Mouse (Mus musculus): ENCODE measurements around the gene Kat5. TPM values are rescaled to one million over a fixed set of nuclear protein-coding genes. Genes with fewer than 3 reads are reported as not detected.
A peak's percentile ranks its signal among the peaks of the same experiment; 100 is the strongest.

The Kat5 gene
- polyA plus RNA-seq, 1 experiment from 2014 or later, result 60.1 TPM

DNA sequence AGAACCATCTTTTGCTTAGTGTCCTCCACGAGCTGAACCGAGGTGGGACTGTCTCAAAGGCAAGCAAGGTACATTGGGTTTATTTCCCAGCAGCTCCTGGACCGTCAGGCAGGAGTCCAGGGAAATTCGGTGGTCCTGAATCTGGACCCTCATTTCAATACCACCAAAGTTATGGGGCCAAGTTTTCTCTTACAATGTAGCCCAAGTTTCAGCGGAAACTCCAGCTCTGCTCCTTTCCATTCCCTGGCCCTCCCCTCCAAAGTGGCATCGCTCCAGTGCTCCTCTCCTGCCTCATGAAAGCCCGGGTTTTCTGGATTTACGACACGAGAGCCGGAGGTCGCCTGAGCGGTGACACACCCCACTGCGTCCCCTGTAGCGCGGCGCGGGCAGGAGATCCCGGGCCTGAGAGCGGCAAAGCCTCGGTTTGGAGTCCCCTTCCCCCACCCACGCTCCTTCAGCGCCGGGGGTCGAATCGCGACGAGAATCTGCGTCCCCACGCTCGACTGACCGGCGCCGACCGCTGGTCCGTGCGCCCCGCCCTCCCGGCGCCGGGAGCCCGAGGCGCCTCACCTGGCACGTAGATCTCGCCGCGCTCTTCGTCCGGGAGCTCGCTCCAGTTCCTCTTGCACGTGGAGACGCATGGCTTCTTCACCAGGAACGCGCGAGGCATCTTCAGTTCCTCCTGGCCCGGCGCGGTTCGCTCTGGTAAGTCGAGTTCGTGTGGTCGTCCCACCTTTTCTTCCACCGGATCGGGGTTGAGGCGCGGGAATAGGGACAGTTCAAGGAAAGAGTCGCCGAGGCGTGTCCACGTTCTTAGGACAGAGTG, 50.2 kb downstream of the Kat5 start:
- H3K27ac ChIP-seq, result no peak overlapping the region
- H3K9me3 ChIP-seq, result no peaks in the 10 kb centered on the region
- peak overlapping the region; percentile 80 for H3K4me2 ChIP-seq
- no peaks in the 10 kb centered on the region for H3K36me3 ChIP-seq
- H3K4me1 ChIP-seq (replicated peaks), result peaks cover 22% of the 10 kb centered on the region
- peak overlapping the region; percentile 41 for H3K4me3 ChIP-seq (replicated peaks)
- H3K27me3 ChIP-seq, result peaks cover 99% of the 10 kb centered on the region
- 1% methylated on average over 69 of the region's 69 CpGs for WGBS
- ATAC-seq (ENCODE audit: insufficient number of reproducible peaks, insufficient read depth, low FRiP score, low TSS enrichment, low read depth), result no peak
- H3K9ac ChIP-seq (replicated peaks), result peak overlapping the region; percentile 47

DNA sequence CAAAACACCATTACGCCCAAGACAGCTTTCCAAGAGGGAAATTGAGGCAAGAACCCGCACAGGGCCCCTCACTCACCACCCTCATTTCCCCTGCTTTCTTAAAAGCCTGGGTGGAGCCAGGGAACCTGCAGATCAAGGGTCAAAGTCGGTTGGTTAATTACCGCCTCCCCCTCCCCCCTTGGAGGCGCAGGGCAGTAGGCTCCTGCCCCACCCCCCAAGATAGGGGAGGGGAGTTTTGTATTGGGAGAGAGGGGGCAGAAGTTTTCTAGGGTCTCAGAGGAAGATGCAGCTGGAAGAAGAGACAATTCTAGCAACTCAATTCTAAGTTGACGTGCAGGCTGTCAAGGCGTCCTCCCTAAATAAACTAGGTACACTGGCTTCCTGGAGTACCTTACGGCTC, 50.8 kb downstream of the Kat5 start:
- Histone ChIP-seq H3K36me3 (no peaks in the 10 kb centered on the region), H3K4me1 (replicated peaks) (peaks cover 23% of the 10 kb centered on the region), H3K4me2 (peak overlapping the region; percentile 80; the same call in 1 of the 2 replicates), H3K9me3 (no peaks in the 10 kb centered on the region), H3K27me3 (peaks cover 94% of the 10 kb centered on the region), H3K9ac (replicated peaks) (no peak overlapping the region), H3K4me3 (replicated peaks) (peak overlapping the region; percentile 41), H3K27ac (no peak overlapping the region)
- ATAC-seq (ENCODE audit: insufficient number of reproducible peaks, insufficient read depth, low FRiP score, low TSS enrichment, low read depth), result no peak
- WGBS, result 12% methylated on average over 8 of the region's 8 CpGs

DNA sequence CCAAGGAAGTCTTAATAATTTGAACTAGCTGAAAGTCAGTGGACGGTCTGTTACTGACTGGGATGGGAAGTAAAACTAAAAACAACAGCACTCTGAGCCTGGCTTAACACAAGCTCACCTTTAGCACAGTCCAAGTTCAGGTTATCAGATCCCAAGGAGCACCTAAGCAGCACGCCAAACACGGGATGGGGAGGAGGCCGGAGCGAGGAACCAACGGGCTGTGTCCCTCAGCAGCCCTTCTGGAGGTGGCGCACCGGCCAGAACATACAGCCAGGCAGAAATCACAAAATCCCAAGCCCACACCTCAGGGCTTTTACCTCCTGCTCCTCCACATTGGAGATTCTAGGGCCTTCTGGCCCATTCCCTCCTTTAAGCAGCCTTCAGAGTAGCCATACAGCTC, 51.3 kb downstream of the Kat5 start:
- 0 out of 2 replicates have a peak overlapping the region, but pooled peaks have one; percentile 41 for H3K4me3 ChIP-seq (replicated peaks)
- no peak for ATAC-seq (ENCODE audit: insufficient number of reproducible peaks, insufficient read depth, low FRiP score, low TSS enrichment, low read depth)
- H3K36me3 ChIP-seq, result no peaks in the 10 kb centered on the region
- H3K4me1 ChIP-seq (replicated peaks), result peaks cover 28% of the 10 kb centered on the region
- H3K27me3 ChIP-seq, result peaks cover 94% of the 10 kb centered on the region
- 60% methylated on average over 8 of the region's 8 CpGs for WGBS
- no peak overlapping the region for H3K9ac ChIP-seq (replicated peaks)
- H3K9me3 ChIP-seq, result no peaks in the 10 kb centered on the region
- H3K27ac ChIP-seq, result no peak overlapping the region
- H3K4me2 ChIP-seq, result no peak overlapping the region

DNA sequence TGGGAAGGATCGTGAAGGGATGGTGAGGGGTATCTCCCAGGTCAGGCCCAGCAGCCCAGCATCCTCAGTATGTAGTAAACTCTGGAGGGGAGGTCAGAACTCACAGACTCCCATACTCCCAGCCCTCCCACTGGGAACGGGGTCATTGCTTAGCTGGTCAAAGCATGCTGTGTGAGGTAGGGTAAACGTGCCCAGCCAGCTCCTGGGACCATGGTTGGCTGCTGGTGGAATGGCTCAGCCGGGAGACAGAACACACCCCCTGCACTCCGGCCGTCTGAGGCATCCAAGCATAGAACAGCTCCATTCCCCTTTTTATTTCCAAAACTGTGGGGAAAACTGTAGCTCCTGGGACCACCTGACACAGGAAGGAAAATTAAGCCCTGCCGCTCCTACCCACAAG, 51.9 kb downstream of the Kat5 start:
- no peak overlapping the region for H3K4me3 ChIP-seq (replicated peaks)
- H3K9me3 ChIP-seq, result no peaks in the 10 kb centered on the region
- peaks cover 28% of the 10 kb centered on the region for H3K4me1 ChIP-seq (replicated peaks)
- H3K27ac ChIP-seq, result no peak overlapping the region
- WGBS, result 44% methylated on average over 7 of the region's 7 CpGs
- ATAC-seq (ENCODE audit: insufficient number of reproducible peaks, insufficient read depth, low FRiP score, low TSS enrichment, low read depth), result no peak
- peaks cover 93% of the 10 kb centered on the region for H3K27me3 ChIP-seq
- H3K36me3 ChIP-seq, result no peaks in the 10 kb centered on the region
- no peak overlapping the region for H3K4me2 ChIP-seq
- no peak overlapping the region for H3K9ac ChIP-seq (replicated peaks)

DNA sequence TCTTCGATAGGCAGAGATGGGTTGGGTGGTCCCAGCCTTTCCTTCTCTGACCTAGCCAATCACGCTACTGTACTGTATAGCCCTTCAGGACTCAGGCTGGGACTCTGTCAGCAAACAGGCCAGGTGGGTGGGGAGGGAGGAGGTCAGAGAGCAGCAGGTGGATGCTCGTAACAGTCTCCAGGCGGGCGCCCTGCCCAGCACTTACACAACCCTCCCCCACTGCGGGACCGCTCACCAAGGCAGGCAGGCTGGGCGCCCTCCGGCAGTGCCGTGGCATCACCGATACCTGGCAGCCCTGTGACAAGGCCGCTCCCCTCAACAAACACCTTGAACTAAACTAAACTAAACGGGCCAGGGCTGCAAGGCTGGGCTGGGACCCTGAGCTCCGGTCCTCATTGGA, 55.8 kb downstream of the Kat5 start:
- Histone ChIP-seq H3K4me3 (replicated peaks) (no peak overlapping the region), H3K9me3 (no peaks in the 10 kb centered on the region), H3K27me3 (peaks cover 57% of the 10 kb centered on the region), H3K4me1 (replicated peaks) (peaks cover 9% of the 10 kb centered on the region; the same call in 1 of the 2 replicates), H3K4me2 (no peak overlapping the region), H3K9ac (replicated peaks) (no peak overlapping the region), H3K36me3 (no peaks in the 10 kb centered on the region), H3K27ac (no peak overlapping the region)
- ATAC-seq (ENCODE audit: insufficient number of reproducible peaks, insufficient read depth, low FRiP score, low TSS enrichment, low read depth), result no peak
- 73% methylated on average over 14 of the region's 14 CpGs for WGBS

DNA sequence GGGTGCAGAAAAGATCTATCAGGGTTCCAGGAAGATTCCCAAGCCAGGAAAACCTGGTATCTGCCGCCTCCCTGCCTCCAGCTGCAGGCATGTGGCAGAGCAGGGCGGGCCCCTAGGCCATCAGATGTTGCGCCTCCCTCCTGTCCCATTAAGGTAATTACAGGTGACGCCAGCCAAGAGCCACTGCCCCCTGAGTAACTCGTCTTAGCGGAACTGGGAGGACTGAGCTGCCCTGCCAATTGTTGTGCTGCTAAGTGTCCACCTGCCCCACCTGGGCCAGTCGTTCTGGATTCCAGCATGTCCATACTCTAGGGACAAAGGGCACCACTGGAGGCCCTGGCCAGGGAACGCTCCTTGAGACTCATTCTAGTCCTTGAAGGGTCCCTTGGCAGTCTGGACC, 56.2 kb downstream of the Kat5 start:
- 0 out of 2 replicates have a peak overlapping the region, but pooled peaks have one; percentile 31 for H3K9ac ChIP-seq (replicated peaks)
- no peaks in the 10 kb centered on the region for H3K9me3 ChIP-seq
- H3K4me1 ChIP-seq (replicated peaks), result 0 out of 2 replicates have a peak, but pooled peaks cover 6% of the 10 kb centered on the region
- H3K27me3 ChIP-seq, result peaks cover 53% of the 10 kb centered on the region
- 43% methylated on average over 8 of the region's 8 CpGs for WGBS
- no peaks in the 10 kb centered on the region for H3K36me3 ChIP-seq
- H3K4me2 ChIP-seq, result no peak overlapping the region
- no peak for ATAC-seq (ENCODE audit: insufficient number of reproducible peaks, insufficient read depth, low FRiP score, low TSS enrichment, low read depth)
- no peak overlapping the region for H3K4me3 ChIP-seq (replicated peaks)
- H3K27ac ChIP-seq, result no peak overlapping the region

Other genes starting within 250 kb of the Kat5 start
- 68.6 and 73.5 TPM in 2 replicates for gene Eif1ad, start 243.5 kb downstream of the Kat5 start, polyA plus RNA-seq (2016; fragmentation: Nextera tagmentation; extraction: Ambion mirVana)
- 453 and 465 TPM in 2 replicates for gene Banf1, start 243.1 kb downstream of the Kat5 start, polyA plus RNA-seq (2016; fragmentation: Nextera tagmentation; extraction: Ambion mirVana)
- 111 and 118 TPM in 2 replicates for gene Sart1, start 221.5 kb downstream of the Kat5 start, polyA plus RNA-seq (2016; fragmentation: Nextera tagmentation; extraction: Ambion mirVana)
- 0.20 TPM in 2 replicates for gene Tsga10ip, start 207.7 kb downstream of the Kat5 start, polyA plus RNA-seq (2016; fragmentation: Nextera tagmentation; extraction: Ambion mirVana)
- 310 and 324 TPM in 2 replicates for gene Drap1, start 185.3 kb downstream of the Kat5 start, polyA plus RNA-seq (2016; fragmentation: Nextera tagmentation; extraction: Ambion mirVana)
- gene AI837181, start 185.1 kb downstream of the Kat5 start, polyA plus RNA-seq (2016; fragmentation: Nextera tagmentation; extraction: Ambion mirVana), result 65.0 and 69.1 TPM in 2 replicates
- gene Fosl1, start 162.7 kb downstream of the Kat5 start, polyA plus RNA-seq (2016; fragmentation: Nextera tagmentation; extraction: Ambion mirVana), result not detected in 2 replicates
- gene Ccdc85b, start 152.3 kb downstream of the Kat5 start, polyA plus RNA-seq (2016; fragmentation: Nextera tagmentation; extraction: Ambion mirVana), result 10.4 and 10.8 TPM in 2 replicates
- 130 and 140 TPM in 2 replicates for gene Fibp, start 149.6 kb downstream of the Kat5 start, polyA plus RNA-seq (2016; fragmentation: Nextera tagmentation; extraction: Ambion mirVana)
- gene Ctsw, start 141.7 kb downstream of the Kat5 start, polyA plus RNA-seq (2016; fragmentation: Nextera tagmentation; extraction: Ambion mirVana), result 2.2 and 2.9 TPM in 2 replicates
- 138 and 139 TPM in 2 replicates for gene Efemp2, start 136.3 kb downstream of the Kat5 start, polyA plus RNA-seq (2016; fragmentation: Nextera tagmentation; extraction: Ambion mirVana)
- gene Mus81, start 121.8 kb downstream of the Kat5 start, polyA plus RNA-seq (2016; fragmentation: Nextera tagmentation; extraction: Ambion mirVana), result 43.4 and 43.7 TPM in 2 replicates
- 2,525 and 2,543 TPM in 2 replicates for gene Cfl1, start 119.8 kb downstream of the Kat5 start, polyA plus RNA-seq (2016; fragmentation: Nextera tagmentation; extraction: Ambion mirVana)
- 0.20 and 0.42 TPM in 2 replicates for gene 1700020D05Rik, start 106.5 kb downstream of the Kat5 start, polyA plus RNA-seq (2016; fragmentation: Nextera tagmentation; extraction: Ambion mirVana)
- 9.3 and 10.1 TPM in 2 replicates for gene Snx32, start 99.7 kb downstream of the Kat5 start, polyA plus RNA-seq (2016; fragmentation: Nextera tagmentation; extraction: Ambion mirVana)
- gene Ovol1, start 49.6 kb downstream of the Kat5 start, polyA plus RNA-seq (2016; fragmentation: Nextera tagmentation; extraction: Ambion mirVana), result 1.2 TPM in 2 replicates
- 1.8 TPM in 2 replicates for gene Ap5b1, start 42.2 kb downstream of the Kat5 start, polyA plus RNA-seq (2016; fragmentation: Nextera tagmentation; extraction: Ambion mirVana)
- gene Rnaseh2c, start 8.4 kb downstream of the Kat5 start, polyA plus RNA-seq (2016; fragmentation: Nextera tagmentation; extraction: Ambion mirVana), result 171 and 193 TPM in 2 replicates
- gene Rela, start 27.2 kb upstream of the Kat5 start, polyA plus RNA-seq (2016; fragmentation: Nextera tagmentation; extraction: Ambion mirVana), result 44.7 and 45.9 TPM in 2 replicates
- gene Sipa1, start 53.5 kb upstream of the Kat5 start, polyA plus RNA-seq (2016; fragmentation: Nextera tagmentation; extraction: Ambion mirVana), result 26.5 and 27.6 TPM in 2 replicates
- gene Map3k11, start 78.5 kb upstream of the Kat5 start, polyA plus RNA-seq (2016; fragmentation: Nextera tagmentation; extraction: Ambion mirVana), result 19.4 and 19.6 TPM in 2 replicates
- 35.9 and 38.3 TPM in 2 replicates for gene Pcnx3, start 78.7 kb upstream of the Kat5 start, polyA plus RNA-seq (2016; fragmentation: Nextera tagmentation; extraction: Ambion mirVana)
- gene Kcnk7, start 94.1 kb upstream of the Kat5 start, polyA plus RNA-seq (2016; fragmentation: Nextera tagmentation; extraction: Ambion mirVana), result 0.40 TPM in 1 of 2 replicates, not detected in the other
- gene Ehbp1l1, start 116.1 kb upstream of the Kat5 start, polyA plus RNA-seq (2016; fragmentation: Nextera tagmentation; extraction: Ambion mirVana), result 15.9 and 16.5 TPM in 2 replicates
- 140 and 143 TPM in 2 replicates for gene Fam89b, start 119.4 kb upstream of the Kat5 start, polyA plus RNA-seq (2016; fragmentation: Nextera tagmentation; extraction: Ambion mirVana)
- 17.0 and 30.3 TPM in 2 replicates for gene Ltbp3, start 130.7 kb upstream of the Kat5 start, polyA plus RNA-seq (2016; fragmentation: Nextera tagmentation; extraction: Ambion mirVana)
- 74.9 and 78.0 TPM in 2 replicates for gene Scyl1, start 161.2 kb upstream of the Kat5 start, polyA plus RNA-seq (2016; fragmentation: Nextera tagmentation; extraction: Ambion mirVana)

Data from limb, embryonic 12.5 days (tissue).